Mouse (Mus musculus): Measurements from ENCODE around the gene Yeats4. TPM values are rescaled to one million over a fixed set of nuclear protein-coding genes. Genes with fewer than 3 reads are reported as not detected.

The Yeats4 gene
- total RNA-seq, 2 experiments from 2014 or later, result 16.9 to 18.5 TPM

Other genes starting within 250 kb of the Yeats4 start
- gene Best3, start 238.2 kb downstream of the Yeats4 start, total RNA-seq (2021), result 10 to 100 TPM in 1 of 2 experiments, 1 to 10 TPM in 1; 9.2 to 11.7 TPM
- not detected for gene Lrrc10, start 179.2 kb downstream of the Yeats4 start, total RNA-seq (2021)
- 100 to 1,000 TPM; 132 to 146 TPM for gene Cct2, start 160.7 kb downstream of the Yeats4 start, total RNA-seq (2021)
- 1 to 10 TPM; 7.9 to 9.4 TPM for gene Frs2, start 76.0 kb downstream of the Yeats4 start, total RNA-seq (2021)
- gene 9530003J23Rik, start 14.2 kb upstream of the Yeats4 start, total RNA-seq (2021), result not detected
- gene Lyz2, start 57.8 kb upstream of the Yeats4 start, total RNA-seq (2021), result 10 to 100 TPM; 30.0 to 32.8 TPM
- 1 to 10 TPM; 3.4 to 5.3 TPM for gene Lyz1, start 68.4 kb upstream of the Yeats4 start, total RNA-seq (2021)
- 10 to 100 TPM; 25.3 to 29.0 TPM for gene Cpsf6, start 155.5 kb upstream of the Yeats4 start, total RNA-seq (2021)

Measured in gastrocnemius, postnatal 14 days (tissue).